Comparison of ENCODE assay signal across 21 mouse cellular contexts in the genomic region with DNA sequence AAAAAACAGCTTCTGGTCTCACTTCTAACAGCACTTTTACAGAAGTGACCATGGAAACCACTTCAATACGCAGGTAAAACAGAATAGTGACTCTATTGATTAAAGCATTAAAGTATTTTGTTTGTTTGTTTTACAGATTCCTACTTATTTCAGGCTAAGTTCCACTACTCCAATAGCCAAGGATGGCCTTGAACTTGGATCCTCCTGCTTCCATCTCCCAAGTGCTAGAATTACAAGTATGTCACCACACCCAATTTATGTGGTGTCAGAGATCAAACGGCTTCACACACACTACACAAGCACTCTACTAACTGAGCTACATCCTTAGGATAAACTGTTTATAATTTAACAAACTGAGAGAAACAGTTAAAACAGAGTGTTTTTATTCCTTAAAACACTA. TPM values are rescaled to one million over a fixed set of nuclear protein-coding genes. Genes with fewer than 3 reads are reported as not detected.
DNase-seq lines count a peak whose midpoint lies in the region; ATAC-seq and TF ChIP-seq lines count a peak whose summit lies in the region.
"Had no signal": no experiment of that assay in that cellular context is flagged by ENCODE, and none has a peak within 500 bp of the region (broad histone marks: within the 10 kb centered on the region; RNA-seq: fewer than 3 reads in every experiment).

No protein-coding gene starts in this region.

- peak overlapping the region; percentile 56 for H3K4me2 ChIP-seq in lung, embryonic 15.5 days
- peak overlapping the region; percentile 78 for H3K4me2 ChIP-seq in lung, postnatal 0 days (replicated peaks; ENCODE audit: low read depth, low read length)
- H3K4me2 ChIP-seq: embryonic facial prominence, embryonic 15.5 days; forebrain, embryonic 12.5 days had no signal

- TF ChIP-seq EP300 in lung, postnatal 0 days (IDR thresholded peaks at IDR 0.05): no peak

- no peak overlapping the region for H3K9ac ChIP-seq in lung, embryonic 15.5 days
- H3K9ac ChIP-seq in lung, postnatal 0 days (replicated peaks; ENCODE audit: low read depth): no peak overlapping the region
- H3K9ac ChIP-seq: embryonic facial prominence, embryonic 13.5 days; embryonic facial prominence, embryonic 15.5 days; forebrain, embryonic 12.5 days had no signal

- peaks cover 29% of the 10 kb centered on the region for H3K4me1 ChIP-seq in lung, embryonic 15.5 days
- H3K4me1 ChIP-seq in lung, postnatal 0 days (ENCODE audit: insufficient read depth, low read depth, low read length): peaks cover 3% of the 10 kb centered on the region; the same call in 1 of the 2 replicates

- H3K9me3 ChIP-seq in lung, embryonic 15.5 days: no peaks in the 10 kb centered on the region
- H3K9me3 ChIP-seq in lung, postnatal 0 days (ENCODE audit: low read length): no peaks in the 10 kb centered on the region
- H3K9me3 ChIP-seq: embryonic facial prominence, embryonic 13.5 days; embryonic facial prominence, embryonic 15.5 days; forebrain, embryonic 10.5 days; forebrain, embryonic 12.5 days had no signal

- TF ChIP-seq CTCF in lung, postnatal 0 days (IDR thresholded peaks at IDR 0.05): no peak

- H3K4me3 ChIP-seq in lung, embryonic 15.5 days: no peak overlapping the region
- H3K4me3 ChIP-seq in lung, postnatal 0 days (ENCODE audit: low read depth, low read length): peak overlapping the region; percentile 94; the same call in 1 of the 2 replicates
- H3K4me3 ChIP-seq: embryonic facial prominence, embryonic 13.5 days; embryonic facial prominence, embryonic 15.5 days; erythroblast, embryonic 14.5 days; forebrain, embryonic 10.5 days; forebrain, embryonic 12.5 days had no signal

- H3K36me3 ChIP-seq in lung, embryonic 15.5 days: peaks cover 12% of the 10 kb centered on the region
- peaks cover 2% of the 10 kb centered on the region; the same call in 1 of the 2 replicates for H3K36me3 ChIP-seq in lung, postnatal 0 days (ENCODE audit: insufficient read depth, low read length)
- H3K36me3 ChIP-seq: forebrain, embryonic 12.5 days had no signal

- no peak for ATAC-seq in lung, embryonic 15.5 days (ENCODE audit: borderline replicate concordance, extremely low read depth, low FRiP score, low TSS enrichment)
- ATAC-seq in lung, postnatal 0 days: no peak
- ATAC-seq: forebrain, embryonic 14.5 days; forebrain, embryonic 16.5 days had no signal

- 36% methylated on average over 2 of the region's 2 CpGs for WGBS in lung, embryonic 15.5 days
- WGBS in lung, postnatal 0 days: 43% methylated on average over 2 of the region's 2 CpGs

- H3K27ac ChIP-seq in lung, embryonic 15.5 days: no peak overlapping the region
- H3K27ac ChIP-seq in lung, postnatal 0 days (ENCODE audit: low read length): peak overlapping the region; percentile 95; the same call in 1 of the 2 replicates
- H3K27ac ChIP-seq: embryonic facial prominence, embryonic 13.5 days; embryonic facial prominence, embryonic 15.5 days; forebrain, embryonic 10.5 days; forebrain, embryonic 12.5 days had no signal

- H3K27me3 ChIP-seq in lung, embryonic 15.5 days: no peaks in the 10 kb centered on the region
- H3K27me3 ChIP-seq in lung, postnatal 0 days (replicated peaks; ENCODE audit: insufficient read depth, low read length): no peaks in the 10 kb centered on the region
- H3K27me3 ChIP-seq: embryonic facial prominence, embryonic 13.5 days; embryonic facial prominence, embryonic 15.5 days had no signal

- no peak for DNase-seq in lung, postnatal 4 days
- peak; percentile 50 for DNase-seq in lung, postnatal 0 days (ENCODE audit: low spot score)
- DNase-seq in lung, postnatal 25 days (ENCODE audit: low spot score): no peak
- DNase-seq: adrenal gland, adult 2 months; adrenal gland, postnatal 10 days; adrenal gland, postnatal 25 days; cerebellum, adult 11 months; cerebellum, adult 18-20 months; cerebellum, adult 8-10 months; cerebellum, adult 9-11 months; cerebellum, postnatal 14 days; cerebellum, postnatal 36 days; embryo, embryonic 11 days had no signal

RNA-seq across cellular contexts. Expression of gene Fdx1, which starts 3.0 kb away (rescaled TPM):
- 103 and 109 TPM in 2 replicates for polyA plus RNA-seq in lung, embryonic 15.5 days (2015; fragmentation: Nextera tagmentation; extraction: Ambion mirVana)
- 217 and 260 TPM in 2 replicates for polyA plus RNA-seq in lung, postnatal 0 days (2015; fragmentation: Nextera tagmentation; extraction: Ambion mirVana)
